Mouse (Mus musculus): ENCODE measurements around the gene Cysltr2. TPM values are rescaled to one million over a fixed set of nuclear protein-coding genes. Genes with fewer than 3 reads are reported as not detected.

The Cysltr2 gene
- polyA plus RNA-seq, 1 experiment from 2014 or later: not detected

DNA sequence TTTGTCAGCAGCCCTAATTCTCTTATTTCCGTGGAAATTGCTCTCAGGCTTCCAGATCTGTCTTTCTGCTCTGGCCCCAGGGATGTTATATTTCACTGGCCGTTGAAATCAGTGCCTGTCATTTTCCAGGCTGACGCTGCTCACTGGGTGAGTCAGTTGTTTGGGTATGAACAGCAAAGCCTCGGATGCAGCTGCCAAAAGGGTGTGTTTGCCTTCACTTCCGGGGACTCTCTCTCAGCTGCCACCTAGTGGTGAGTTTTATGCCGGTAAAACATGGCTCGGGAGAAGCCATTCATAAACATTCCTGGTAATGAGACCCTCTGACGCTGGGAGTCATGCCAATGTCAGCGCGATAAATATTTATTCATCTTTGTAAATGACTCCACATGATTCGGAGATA lies 65.5 kb downstream of the Cysltr2 start:
- ATAC-seq (ENCODE audit: insufficient number of reproducible peaks, insufficient read depth, low FRiP score, low read depth): no peak
- Histone ChIP-seq H3K36me3 (ENCODE audit: control insufficient read depth, insufficient read depth, low read length) (no peaks in the 10 kb centered on the region), H3K9ac (ENCODE audit: low read length) (no peak overlapping the region), H3K4me3 (ENCODE audit: control insufficient read depth in 1 of 2, insufficient read depth in 1 of 2, low read depth in 1 of 2, low read length in 2 of 2) (0 out of 4 replicates have a peak overlapping the region, but pooled peaks of 1 of the 2 experiments have one; percentile 1), H3K27ac (replicated peaks in 1 of 2; ENCODE audit: control insufficient read depth in 1 of 2, insufficient read depth in 1 of 2, low read depth in 2 of 2, low read length in 2 of 2) (no peak overlapping the region), H3K4me2 (ENCODE audit: low read length) (peak overlapping the region; percentile 46), H3K4me1 (ENCODE audit: control insufficient read depth in 2 of 2, insufficient read depth in 2 of 2, low read length in 2 of 2) (peaks cover 0 to 4% of the 10 kb centered on the region in 2 experiments; a peak in 1 of 4 replicates), H3K27me3 (ENCODE audit: control insufficient read depth, insufficient read depth, low read length) (no peaks in the 10 kb centered on the region), H3K9me3 (ENCODE audit: control insufficient read depth, low read length) (no peaks in the 10 kb centered on the region)
- WGBS: 11% methylated on average over 11 of the region's 11 CpGs

DNA sequence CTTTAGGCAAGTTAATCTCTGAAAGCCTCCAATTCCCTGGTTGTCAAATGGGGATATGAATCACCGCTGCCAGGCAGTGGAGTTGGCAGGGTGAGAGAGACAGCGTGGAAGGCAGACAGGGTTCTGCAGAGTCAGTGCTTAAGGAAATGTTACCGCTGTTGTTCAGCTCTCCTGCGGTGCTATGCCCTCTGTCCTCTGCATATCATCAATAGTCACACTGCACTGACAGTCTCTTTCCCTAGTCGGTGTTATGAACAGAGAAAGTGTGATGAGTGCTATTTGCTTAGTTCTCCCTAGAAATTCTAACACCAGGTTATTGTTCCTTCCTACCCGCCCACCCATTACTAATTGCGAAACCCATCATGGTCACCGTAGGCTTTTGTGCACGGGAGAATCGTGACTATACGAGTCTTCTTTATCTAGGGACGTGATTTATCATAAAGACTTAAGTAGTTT lies 65.9 kb downstream of the Cysltr2 start:
- Histone ChIP-seq H3K36me3 (ENCODE audit: control insufficient read depth, insufficient read depth, low read length) (no peaks in the 10 kb centered on the region), H3K27me3 (ENCODE audit: control insufficient read depth, insufficient read depth, low read length) (no peaks in the 10 kb centered on the region), H3K4me2 (ENCODE audit: low read length) (peak overlapping the region; percentile 46), H3K4me3 (ENCODE audit: control insufficient read depth in 1 of 2, insufficient read depth in 1 of 2, low read depth in 1 of 2, low read length in 2 of 2) (0 out of 4 replicates have a peak overlapping the region, but pooled peaks of 1 of the 2 experiments have one; percentile 1), H3K9ac (ENCODE audit: low read length) (no peak overlapping the region), H3K4me1 (ENCODE audit: control insufficient read depth in 2 of 2, insufficient read depth in 2 of 2, low read length in 2 of 2) (peaks cover 0 to 4% of the 10 kb centered on the region in 2 experiments; a peak in 1 of 4 replicates), H3K9me3 (ENCODE audit: control insufficient read depth, low read length) (no peaks in the 10 kb centered on the region), H3K27ac (replicated peaks in 1 of 2; ENCODE audit: control insufficient read depth in 1 of 2, insufficient read depth in 1 of 2, low read depth in 2 of 2, low read length in 2 of 2) (no peak overlapping the region)
- no peak for ATAC-seq (ENCODE audit: insufficient number of reproducible peaks, insufficient read depth, low FRiP score, low read depth)
- WGBS: 58% methylated on average over 12 of the region's 12 CpGs

DNA sequence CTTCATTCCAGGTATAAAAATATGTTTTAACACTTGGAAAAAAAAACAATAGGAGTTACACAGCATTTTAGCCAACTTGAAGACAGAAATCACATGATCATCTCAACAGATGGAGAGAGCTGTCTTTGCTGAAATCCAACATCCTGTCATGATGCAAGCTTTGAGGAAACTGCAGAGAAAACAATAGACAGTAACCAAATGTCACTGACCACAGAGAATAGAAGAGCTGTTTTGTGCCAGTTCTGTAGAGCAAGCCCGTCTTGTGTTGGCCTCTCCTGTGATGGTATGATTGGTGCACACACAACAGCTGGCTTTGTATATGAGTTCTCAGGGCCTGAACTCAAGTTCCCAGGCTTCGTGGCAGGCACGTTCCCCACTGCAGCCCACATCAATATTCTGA lies 68.2 kb downstream of the Cysltr2 start:
- 71% methylated on average over 3 of the region's 3 CpGs for WGBS

DNA sequence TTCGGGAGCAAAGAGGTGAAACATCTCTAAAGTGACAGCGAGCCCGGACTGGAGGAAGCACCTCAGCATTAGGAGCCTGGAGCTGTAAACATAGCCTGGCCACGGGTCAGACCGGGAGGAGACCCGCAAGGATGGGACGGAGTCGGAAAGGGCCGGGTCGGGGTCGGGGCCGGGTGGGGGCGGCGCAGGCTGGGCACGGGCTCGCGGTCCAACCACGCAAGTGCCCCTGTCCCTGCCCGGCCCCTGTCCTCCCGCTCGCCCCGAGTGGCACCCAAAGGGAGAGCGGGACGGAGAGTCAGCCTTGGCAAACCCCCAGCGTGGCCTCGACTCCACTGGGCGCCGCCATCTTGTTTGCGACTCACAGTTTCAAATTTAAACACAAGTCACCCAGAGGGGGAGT lies 68.8 kb downstream of the Cysltr2 start:
- no peak overlapping the region for H3K9ac ChIP-seq (ENCODE audit: low read length)
- ATAC-seq (ENCODE audit: insufficient number of reproducible peaks, insufficient read depth, low FRiP score, low read depth): no peak
- H3K4me2 ChIP-seq (ENCODE audit: low read length): no peak overlapping the region

More for the DNA sequence above, 68.2 kb downstream of the Cysltr2 start:
- no peak overlapping the region for H3K4me3 ChIP-seq (ENCODE audit: control insufficient read depth in 1 of 2, insufficient read depth in 1 of 2, low read depth in 1 of 2, low read length in 2 of 2)
- ATAC-seq (ENCODE audit: insufficient number of reproducible peaks, insufficient read depth, low FRiP score, low read depth): no peak
- no peaks in the 10 kb centered on the region for H3K27me3 ChIP-seq (ENCODE audit: control insufficient read depth, insufficient read depth, low read length)
- H3K4me2 ChIP-seq (ENCODE audit: low read length): no peak overlapping the region
- no peak overlapping the region for H3K9ac ChIP-seq (ENCODE audit: low read length)
- H3K4me1 ChIP-seq (ENCODE audit: control insufficient read depth in 2 of 2, insufficient read depth in 2 of 2, low read length in 2 of 2): peaks cover 0 to 4% of the 10 kb centered on the region in 2 experiments; a peak in 1 of 4 replicates
- no peak overlapping the region for H3K27ac ChIP-seq (replicated peaks in 1 of 2; ENCODE audit: control insufficient read depth in 1 of 2, insufficient read depth in 1 of 2, low read depth in 2 of 2, low read length in 2 of 2)
- no peaks in the 10 kb centered on the region for H3K36me3 ChIP-seq (ENCODE audit: control insufficient read depth, insufficient read depth, low read length)
- no peaks in the 10 kb centered on the region for H3K9me3 ChIP-seq (ENCODE audit: control insufficient read depth, low read length)

GRCm38 (mm10) chr14:72976111-72976510 lies 72.8 kb downstream of the Cysltr2 start:
- H3K9me3 ChIP-seq (ENCODE audit: control insufficient read depth, low read length): no peaks in the 10 kb centered on the region
- 58% methylated on average over 2 of the region's 2 CpGs for WGBS
- H3K4me3 ChIP-seq (ENCODE audit: control insufficient read depth in 1 of 2, insufficient read depth in 1 of 2, low read depth in 1 of 2, low read length in 2 of 2): no peak overlapping the region
- H3K27ac ChIP-seq (replicated peaks in 1 of 2; ENCODE audit: control insufficient read depth in 1 of 2, insufficient read depth in 1 of 2, low read depth in 2 of 2, low read length in 2 of 2): no peak overlapping the region
- H3K9ac ChIP-seq (ENCODE audit: low read length): no peak overlapping the region
- no peaks in the 10 kb centered on the region for H3K4me1 ChIP-seq (ENCODE audit: control insufficient read depth in 2 of 2, insufficient read depth in 2 of 2, low read length in 2 of 2)
- H3K36me3 ChIP-seq (ENCODE audit: control insufficient read depth, insufficient read depth, low read length): no peaks in the 10 kb centered on the region
- H3K27me3 ChIP-seq (ENCODE audit: control insufficient read depth, insufficient read depth, low read length): no peaks in the 10 kb centered on the region
- ATAC-seq (ENCODE audit: insufficient number of reproducible peaks, insufficient read depth, low FRiP score, low read depth): no peak
- H3K4me2 ChIP-seq (ENCODE audit: low read length): no peak overlapping the region

More for the DNA sequence above, 68.8 kb downstream of the Cysltr2 start:
- Histone ChIP-seq H3K27me3 (ENCODE audit: control insufficient read depth, insufficient read depth, low read length) (no peaks in the 10 kb centered on the region), H3K36me3 (ENCODE audit: control insufficient read depth, insufficient read depth, low read length) (no peaks in the 10 kb centered on the region), H3K4me1 (ENCODE audit: control insufficient read depth in 2 of 2, insufficient read depth in 2 of 2, low read length in 2 of 2) (peaks cover 0 to 4% of the 10 kb centered on the region in 2 experiments; a peak in 1 of 4 replicates), H3K9me3 (ENCODE audit: control insufficient read depth, low read length) (no peaks in the 10 kb centered on the region), H3K27ac (replicated peaks in 1 of 2; ENCODE audit: control insufficient read depth in 1 of 2, insufficient read depth in 1 of 2, low read depth in 2 of 2, low read length in 2 of 2) (no peak overlapping the region), H3K4me3 (ENCODE audit: control insufficient read depth in 1 of 2, insufficient read depth in 1 of 2, low read depth in 1 of 2, low read length in 2 of 2) (no peak overlapping the region)
- 94% methylated on average over 29 of the region's 29 CpGs for WGBS

Other genes starting within 250 kb of the Cysltr2 start
- 66.0 and 70.8 TPM in 2 replicates for gene Rcbtb2, start 73.9 kb upstream of the Cysltr2 start, polyA plus RNA-seq (2014; fragmentation: Nextera tagmentation; extraction: Ambion mirVana)
- gene Lpar6, start 188.8 kb upstream of the Cysltr2 start, polyA plus RNA-seq (2014; fragmentation: Nextera tagmentation; extraction: Ambion mirVana): 9.3 TPM in 2 replicates